Mouse (Mus musculus): ENCODE data around the gene Gale.

Gene Gale

DNA sequence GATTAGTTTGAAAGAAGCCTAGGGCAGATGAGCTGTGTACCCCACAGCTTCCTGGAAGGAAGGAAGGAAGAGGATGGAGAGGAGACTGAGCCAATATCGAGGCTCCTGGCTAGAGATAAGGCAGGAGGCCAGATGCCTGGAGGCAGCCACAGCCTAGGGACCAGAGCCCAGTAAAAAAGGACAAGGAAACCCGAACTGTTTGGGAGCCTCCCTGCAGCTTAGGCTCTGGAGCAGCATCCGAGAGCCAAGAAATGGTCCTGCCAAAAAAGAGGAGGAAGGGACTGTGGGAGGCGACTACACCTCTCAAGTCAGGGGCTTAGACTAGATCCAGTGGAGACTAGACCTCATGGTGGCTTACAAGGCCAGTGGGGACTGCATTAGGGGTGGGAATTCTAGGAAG lies 20.1 kb upstream of the Gale start:
- DNase-seq (ENCODE audit: low spot score in 2 of 2): peak; percentile 57 to 67

DNA sequence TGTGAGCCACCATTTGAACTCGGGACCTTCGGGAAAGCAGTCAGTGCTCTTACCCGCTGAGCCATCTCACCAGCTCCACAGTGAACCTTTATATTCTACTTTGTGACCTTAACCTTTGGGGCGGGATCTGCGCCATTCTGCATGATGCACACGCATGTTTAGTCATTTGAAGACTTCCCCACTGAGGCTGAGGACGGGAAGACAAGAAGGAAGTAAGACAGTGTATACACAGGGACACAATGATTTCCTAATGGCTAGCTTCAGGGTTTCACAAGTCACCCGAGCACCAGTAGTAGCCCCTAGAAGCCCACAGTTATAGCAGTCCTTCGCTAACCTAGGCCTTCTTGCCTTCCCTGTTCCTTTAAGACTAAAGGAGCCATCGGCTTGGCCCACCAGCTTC lies 17.8 kb upstream of the Gale start:
- no peak for DNase-seq (ENCODE audit: low spot score in 2 of 2)

DNA sequence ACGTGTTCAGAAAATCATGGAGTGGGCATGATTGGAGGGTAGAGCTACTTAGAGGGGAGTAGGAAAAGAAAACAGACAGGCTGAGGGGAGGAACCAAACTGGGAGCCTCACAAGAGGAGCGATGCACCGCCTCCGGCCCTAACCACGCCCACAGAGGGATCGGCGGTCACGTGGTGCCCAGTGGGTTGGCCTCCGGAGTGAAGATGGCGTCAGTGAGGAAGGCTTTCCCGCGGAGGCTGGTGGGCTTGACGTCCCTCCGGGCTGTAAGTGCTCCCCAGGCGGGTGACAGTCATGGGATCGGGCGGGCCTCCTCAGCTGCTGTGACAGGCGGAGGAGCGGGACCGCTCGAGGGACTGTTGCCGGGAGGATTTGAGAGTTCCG lies 17.3 kb upstream of the Gale start, which contains the start of gene Hmgcl:
Hmgcl (plus strand) TSS at position 171 of the 381 bp plus-strand sequence.
- peak; percentile 95 to 96 for DNase-seq (ENCODE audit: low spot score in 2 of 2)

DNA sequence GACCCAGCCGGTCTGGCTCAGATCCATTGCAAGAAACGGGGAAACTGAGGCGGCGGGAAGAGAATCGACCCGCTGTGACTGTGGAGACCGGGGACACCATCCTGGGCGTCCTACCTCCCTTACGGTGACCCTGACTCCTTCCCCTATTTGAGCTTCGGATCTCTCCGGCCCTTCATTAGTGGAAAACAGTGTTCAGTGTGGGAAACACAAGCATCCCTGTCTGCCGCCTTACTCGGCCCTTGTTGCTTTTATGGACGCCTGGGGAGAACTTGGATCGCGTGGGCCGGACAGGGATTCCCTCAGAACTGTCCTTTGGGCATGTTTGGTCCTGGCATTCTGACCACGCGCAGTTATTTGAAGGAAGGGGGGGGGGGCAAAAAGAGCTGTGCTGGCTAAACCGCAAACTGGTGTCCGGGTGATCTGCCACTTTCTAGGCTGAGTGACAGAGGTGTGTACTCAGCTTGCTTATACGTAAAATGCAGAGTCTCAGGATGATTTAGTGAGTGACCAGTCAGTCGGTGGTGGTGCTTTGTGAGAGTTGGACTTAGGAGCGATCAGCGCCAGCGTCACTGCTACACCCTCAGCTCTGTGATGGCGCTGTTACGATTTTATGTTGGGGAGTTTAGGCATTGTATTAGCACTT lies 16.7 kb upstream of the Gale start:
- DNase-seq (ENCODE audit: low spot score in 2 of 2): no peak

DNA sequence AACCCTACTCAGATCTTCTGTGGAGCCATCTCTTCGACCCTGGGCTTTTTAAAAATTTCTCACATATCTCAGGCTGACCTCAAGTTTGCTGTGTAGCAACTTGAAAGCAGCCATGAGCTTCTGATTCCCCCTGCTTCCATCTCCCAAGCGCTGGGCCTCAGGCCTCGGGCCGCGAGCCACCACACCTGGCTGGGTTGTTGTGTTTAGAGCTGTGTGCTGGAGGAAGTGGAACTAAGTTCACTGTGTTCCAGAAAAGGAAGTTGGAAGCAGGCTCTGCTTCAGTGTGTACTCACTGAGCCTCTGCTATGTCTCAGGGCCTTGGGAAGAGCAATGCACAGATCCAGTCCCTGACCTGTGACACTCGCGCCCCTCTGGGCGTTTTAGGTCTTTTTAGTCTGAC lies 15.4 kb upstream of the Gale start:
- DNase-seq (ENCODE audit: low spot score in 2 of 2): no peak

DNA sequence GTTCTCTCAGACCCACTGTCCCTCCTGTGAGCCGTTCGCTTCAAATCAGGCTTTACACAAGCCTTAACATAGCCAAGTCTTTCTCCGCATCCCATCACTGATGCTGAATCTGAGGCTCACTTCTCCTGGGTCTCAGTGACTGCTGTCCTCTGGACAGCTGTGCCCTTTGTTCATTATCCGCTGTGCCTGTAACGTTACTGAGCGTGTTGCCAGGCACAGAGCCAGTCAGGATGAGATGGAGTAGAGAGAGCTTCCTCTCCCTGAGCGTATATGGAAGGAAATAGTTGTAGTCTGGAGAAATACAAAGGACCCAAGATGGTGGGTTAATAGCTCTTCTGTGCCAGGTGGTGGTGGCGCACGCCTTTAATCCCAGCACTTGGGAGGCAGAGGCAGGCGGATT lies 14.1 kb upstream of the Gale start:
- no peak for DNase-seq (ENCODE audit: low spot score in 2 of 2)

DNA sequence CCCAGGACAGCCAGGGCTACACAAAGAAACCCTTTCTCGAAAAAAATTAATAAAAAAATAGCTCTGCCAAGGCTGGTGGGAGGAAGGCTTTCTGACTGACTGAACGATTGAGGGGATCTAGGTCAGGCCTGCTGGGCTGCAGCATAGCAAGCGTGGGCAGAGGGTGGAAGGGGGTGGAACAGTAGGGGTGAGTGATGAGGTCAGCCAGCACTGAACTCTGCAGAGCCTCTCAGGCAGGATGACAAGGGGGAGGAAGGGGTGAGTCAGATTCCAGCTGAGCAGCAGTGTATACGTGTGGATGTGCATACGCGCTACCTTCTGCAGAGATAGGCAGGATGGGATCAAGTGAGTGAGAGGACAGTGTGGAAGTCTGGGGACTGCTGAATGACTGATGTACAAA lies 13.6 kb upstream of the Gale start:
- no peak for DNase-seq (ENCODE audit: low spot score in 2 of 2)

DNA sequence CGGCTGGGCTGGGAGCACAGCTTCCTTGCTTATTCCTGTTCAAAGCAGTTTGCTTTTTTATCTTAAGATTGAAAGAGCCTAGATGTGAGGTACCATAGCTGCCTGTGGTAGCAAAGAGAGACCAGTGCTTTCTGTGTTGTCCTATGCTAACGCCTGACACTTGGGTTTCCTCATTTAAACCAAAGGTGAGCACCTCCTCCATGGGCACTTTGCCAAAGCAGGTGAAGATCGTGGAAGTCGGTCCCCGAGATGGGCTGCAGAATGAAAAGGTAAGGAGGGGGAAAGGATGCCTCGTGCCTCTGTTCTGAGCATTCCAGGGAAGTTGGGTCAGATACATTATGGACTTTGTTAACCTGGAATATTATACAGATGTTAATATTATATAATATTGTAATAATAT lies 13.2 kb upstream of the Gale start:
- no peak for DNase-seq (ENCODE audit: low spot score in 2 of 2)

DNA sequence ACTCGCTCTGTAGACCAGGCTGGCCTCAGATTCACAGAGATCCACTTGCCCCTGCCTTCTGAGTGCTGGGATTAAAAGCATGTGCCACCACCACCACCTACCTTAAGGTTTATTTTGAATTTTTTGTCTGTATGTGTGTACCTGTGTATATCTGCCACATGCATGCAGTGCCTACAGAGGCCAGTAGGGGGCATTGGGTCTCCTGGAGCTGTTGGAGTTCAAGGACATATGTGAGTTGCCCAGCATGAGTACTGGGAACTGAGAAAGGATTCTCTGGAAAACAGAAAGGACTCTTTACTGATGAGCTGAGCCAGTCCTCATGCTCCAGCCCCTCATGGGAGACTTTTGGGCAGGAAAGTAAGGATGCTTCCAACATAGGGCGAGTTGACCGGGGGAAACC lies 12.0 kb upstream of the Gale start:
- DNase-seq (ENCODE audit: low spot score in 2 of 2): no peak

DNA sequence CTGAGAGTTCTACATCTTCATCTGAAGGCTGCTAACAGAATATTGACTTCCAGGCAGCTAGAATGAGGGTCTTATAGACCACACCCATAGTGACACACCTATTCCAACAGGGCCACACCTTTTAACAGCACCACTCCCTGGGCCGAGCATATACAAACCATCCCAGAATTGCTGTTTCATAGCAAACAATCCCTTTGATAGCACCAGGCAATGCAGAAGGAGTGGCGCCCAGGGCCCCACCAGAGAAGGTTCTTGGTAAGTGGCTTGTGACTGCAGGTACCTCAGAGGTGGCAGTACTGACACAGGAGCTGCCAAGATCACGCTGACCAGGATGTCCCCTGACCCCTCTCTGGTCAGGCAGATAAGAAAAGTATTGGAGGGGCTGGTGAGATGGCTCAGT lies 10.3 kb upstream of the Gale start:
- no peak for DNase-seq (ENCODE audit: low spot score in 2 of 2)

DNA sequence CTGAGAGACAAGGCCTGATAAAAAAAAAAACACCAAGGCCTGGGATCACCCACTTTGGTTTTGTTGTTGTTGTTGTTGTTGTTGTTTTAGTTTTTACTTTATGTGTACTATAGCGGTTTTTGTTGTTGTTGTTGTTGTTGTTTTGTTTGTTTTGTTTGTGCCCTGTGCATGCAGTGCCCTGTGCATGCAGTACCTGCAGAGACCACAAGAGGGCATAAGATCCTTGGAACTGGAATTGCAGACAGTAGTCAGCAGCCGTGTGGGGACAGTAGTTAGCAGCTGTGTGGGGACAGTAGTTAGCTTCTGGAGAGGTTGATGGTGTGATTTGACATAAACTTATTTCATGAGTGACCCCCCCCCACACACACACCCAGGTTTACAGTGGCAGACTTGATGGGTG lies 9.3 kb upstream of the Gale start:
- DNase-seq (ENCODE audit: low spot score in 2 of 2): peak in 1 of 2 experiments; percentile 61

DNA sequence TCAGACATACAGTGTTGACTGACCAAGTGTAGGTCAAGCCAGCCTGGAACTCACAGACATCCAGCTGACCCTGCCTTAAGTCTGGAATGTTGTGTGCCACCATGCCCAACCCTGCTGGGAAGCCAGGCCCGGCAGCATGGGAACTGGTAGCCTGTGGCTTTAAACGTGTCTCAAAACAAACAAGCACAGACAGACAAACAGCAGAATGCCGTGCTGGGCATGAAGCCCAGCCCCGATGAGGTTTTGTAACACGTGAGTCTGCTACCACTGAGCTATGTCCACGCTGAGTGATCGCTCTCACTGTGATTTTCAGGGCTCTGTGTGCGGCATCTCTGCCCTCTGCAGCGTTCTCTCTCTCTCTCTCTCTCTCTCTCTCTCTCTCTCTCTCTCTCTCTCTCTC lies 7.6 kb upstream of the Gale start:
- DNase-seq (ENCODE audit: low spot score in 2 of 2): no peak

DNA sequence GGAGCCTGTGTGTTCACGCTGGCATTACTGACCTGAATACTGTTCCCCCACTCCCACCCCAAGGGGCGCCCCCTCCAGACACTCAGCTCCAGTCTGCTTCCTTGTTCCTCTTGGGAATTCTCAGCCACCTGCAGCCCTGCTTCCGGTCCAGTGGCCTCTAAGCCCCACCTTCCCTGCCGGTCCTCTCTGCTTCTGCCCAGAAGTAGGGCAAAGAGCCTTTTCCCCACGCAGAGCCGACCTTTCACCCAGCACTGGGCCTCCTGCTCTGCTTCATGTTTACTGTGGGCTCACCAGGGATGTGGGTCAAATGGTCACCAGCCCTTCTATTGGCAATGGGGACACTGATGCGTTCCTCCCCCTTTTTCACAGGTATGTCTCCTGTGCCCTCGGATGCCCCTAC lies 5.2 kb upstream of the Gale start:
- no peak for DNase-seq (ENCODE audit: low spot score in 2 of 2)

DNA sequence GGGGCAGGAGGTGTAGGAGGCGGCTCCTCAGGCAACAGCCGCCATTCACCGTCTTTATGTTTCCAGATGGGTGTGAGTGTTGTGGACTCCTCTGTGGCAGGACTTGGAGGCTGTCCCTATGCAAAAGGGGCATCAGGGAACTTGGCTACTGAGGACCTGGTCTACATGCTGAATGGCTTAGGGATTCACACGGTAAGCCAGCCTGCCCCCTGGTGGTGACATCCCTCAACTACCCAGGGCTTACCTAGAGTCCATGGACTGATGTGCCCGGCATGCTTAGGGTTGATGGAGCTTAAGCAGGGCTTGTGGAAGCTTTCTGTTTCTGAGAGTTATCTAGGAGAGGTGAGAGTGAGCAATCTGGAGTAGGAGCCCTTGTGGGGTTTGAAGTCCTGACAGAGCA lies 2.8 kb upstream of the Gale start:
- peak in 1 of 2 experiments; percentile 68 for DNase-seq (ENCODE audit: low spot score in 2 of 2)

DNA sequence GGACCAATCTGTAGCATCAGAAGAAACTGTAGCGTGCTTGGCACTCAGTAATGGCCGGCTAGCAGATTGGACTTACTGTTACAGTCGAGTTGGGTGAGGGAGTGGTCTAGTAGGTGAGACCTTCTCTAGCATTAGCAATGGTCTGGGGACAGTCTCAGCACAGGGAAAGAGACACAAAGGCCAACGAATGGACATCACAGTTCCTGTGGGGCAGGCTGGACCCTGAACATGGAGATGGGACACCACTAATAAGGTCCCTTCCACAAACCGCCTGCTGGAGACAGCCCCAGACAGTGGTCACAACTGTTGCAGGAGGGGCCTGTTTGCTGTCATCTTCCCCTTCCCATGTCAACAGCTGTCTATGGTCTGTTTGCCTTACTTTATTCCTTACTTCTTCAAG lies 1.8 kb upstream of the Gale start:
- no peak for DNase-seq (ENCODE audit: low spot score in 2 of 2)

DNA sequence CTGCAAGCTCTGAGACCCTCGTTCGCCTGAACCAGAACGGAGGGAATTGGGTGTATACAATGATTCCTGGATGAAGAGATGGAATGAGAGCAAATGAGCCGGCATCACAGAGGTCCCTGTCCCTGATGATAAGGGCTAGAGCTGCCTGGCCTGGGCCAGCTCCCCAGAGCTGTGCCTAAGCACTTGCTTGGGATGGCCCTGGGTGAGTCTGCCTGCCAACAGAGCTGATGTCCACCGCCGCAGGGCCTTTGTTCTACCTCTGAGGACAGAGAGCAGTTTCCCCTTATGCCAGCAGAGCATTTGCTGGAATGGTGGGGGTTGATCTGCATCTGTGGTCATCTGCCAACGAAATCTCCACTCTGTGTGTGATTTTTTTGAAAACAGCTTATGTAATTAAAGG lies 1.3 kb upstream of the Gale start:
- no peak for DNase-seq (ENCODE audit: low spot score in 2 of 2)

DNA sequence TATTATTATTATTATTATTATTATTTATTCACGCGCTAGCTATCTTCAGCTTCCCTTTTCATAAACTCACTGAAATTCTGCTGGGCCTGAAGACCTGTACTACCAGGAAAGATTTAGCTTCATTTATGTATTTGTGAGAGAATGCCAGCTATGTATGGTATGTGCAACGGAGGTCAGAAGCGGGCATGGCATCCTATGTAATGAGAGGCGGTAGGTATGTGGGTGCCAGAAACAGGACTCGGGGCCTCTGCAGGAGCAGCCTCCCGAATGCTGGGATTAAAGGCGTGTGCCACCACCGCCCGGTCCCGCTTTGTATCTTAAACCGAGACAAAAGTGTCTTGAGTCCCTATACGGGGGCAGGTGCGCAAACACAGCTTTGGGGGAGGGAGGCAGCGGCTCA lies 581 bp upstream of the Gale start:
- no peak for DNase-seq (ENCODE audit: low spot score in 2 of 2)

DNA sequence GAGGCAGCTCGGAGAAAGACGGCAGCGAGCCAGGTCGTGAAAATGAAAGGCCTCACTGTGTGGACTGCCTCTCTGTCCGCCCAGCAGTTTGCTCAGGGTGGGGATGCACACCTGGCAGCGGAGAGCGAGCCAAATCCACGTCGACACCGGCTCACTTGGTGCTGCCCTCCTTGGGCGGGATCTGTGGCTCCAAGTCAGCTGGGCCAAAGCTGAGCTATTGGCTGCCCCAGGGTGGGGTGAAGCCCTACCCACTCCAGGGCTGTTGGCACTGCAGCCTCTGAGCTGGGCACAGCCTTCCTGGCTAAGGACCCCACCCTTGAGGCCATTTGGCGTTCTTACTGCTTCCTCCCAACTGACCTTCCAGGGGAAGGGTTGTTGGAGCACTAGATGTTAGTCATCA lies 899 bp downstream of the Gale start:
- peak; percentile 39 to 53 for DNase-seq (ENCODE audit: low spot score in 2 of 2)

DNA sequence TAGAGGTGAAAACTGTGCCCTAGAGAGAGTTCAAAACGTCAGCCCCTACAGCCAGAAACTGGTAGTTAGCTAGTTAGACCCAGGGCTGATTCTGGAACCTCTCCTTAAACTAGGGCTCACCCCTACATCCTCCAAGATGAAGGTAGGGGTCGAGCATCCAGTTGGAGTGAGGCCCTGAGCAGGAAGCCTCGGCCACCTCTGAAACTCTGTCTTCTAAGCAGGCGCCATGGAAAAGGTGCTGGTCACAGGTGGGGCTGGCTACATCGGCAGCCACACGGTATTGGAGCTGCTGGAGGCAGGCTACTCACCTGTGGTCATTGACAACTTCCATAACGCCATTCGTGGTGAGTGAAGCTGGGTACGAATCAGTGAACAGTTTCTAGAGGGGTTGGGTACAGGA lies 1.6 kb downstream of the Gale start:
- DNase-seq (ENCODE audit: low spot score in 2 of 2): no peak

DNA sequence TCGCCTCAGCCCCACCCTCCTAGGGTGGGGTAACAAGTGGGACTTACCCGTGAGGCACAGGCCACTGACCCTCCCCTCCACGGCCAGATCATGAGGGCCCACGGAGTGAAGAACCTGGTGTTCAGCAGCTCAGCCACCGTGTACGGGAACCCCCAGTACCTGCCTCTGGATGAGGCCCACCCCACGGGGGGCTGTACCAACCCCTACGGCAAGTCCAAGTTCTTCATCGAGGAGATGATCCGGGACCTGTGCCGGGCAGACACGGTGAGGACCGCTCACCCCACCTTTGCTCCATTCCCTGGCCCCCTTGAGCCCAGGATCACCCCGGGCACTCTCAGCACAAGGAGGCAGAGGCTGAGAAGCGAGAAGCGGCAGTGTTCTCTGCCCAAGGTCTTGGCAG lies 2.8 kb downstream of the Gale start:
- DNase-seq (ENCODE audit: low spot score in 2 of 2): no peak

DNA sequence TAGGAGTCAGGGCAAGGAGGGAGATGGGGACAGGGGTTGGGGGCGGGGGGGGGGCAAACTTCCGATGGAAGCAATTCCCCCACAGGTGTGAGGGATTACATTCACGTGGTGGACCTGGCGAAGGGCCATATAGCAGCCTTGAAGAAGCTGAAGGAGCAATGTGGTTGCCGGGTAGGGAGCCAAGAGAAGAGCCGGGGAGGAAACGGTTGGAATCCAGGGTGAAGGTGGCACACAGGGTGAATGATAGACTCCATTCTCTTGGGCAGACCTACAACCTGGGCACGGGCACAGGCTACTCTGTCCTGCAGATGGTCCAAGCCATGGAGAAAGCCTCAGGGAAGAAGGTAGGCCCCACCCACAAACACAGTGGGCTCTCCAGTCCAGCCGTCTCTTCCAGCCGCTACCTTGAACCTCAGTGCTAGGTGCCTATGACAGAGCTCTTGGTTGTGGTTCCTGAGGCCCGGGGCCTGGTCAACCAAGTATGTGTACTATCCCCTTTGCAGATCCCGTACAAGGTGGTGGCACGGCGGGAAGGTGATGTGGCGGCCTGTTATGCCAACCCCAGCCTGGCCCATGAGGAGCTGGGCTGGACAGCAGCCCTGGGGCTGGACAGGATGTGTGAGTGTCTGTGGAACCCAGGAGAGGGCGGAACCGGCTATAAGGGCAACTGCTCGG lies 3.7 kb downstream of the Gale start:
- DNase-seq (ENCODE audit: low spot score in 2 of 2): no peak

DNA sequence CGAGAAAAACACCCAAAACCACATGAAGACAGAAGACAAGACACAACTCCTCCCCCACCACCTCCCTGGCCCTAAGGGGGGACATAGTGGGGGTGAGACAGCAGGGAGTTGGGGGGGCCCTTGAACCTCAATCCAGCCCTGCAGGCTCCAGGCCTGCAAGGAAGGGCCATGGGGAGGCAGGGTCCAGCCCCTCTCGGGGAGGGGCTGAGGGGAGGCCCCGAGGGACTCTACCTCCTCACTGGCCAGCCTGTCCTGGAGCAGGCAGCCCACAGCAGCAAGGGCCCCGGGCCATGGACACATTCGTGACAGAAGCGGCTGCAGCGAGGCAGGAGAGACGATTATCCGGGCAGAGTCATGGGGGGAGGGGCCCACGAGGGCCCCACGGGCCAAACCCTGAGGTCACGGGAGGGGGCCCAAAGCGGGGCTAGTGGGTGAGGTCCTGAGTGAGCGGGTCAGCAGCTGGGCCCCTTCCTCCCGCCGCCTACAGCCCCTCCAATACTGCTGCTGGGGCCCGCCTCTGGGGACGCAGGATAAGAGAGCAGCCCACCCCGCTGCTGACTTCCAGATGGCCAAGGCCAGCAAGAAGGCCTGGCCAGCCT lies 4.8 kb downstream of the Gale start:
- DNase-seq (ENCODE audit: low spot score in 2 of 2): no peak

DNA sequence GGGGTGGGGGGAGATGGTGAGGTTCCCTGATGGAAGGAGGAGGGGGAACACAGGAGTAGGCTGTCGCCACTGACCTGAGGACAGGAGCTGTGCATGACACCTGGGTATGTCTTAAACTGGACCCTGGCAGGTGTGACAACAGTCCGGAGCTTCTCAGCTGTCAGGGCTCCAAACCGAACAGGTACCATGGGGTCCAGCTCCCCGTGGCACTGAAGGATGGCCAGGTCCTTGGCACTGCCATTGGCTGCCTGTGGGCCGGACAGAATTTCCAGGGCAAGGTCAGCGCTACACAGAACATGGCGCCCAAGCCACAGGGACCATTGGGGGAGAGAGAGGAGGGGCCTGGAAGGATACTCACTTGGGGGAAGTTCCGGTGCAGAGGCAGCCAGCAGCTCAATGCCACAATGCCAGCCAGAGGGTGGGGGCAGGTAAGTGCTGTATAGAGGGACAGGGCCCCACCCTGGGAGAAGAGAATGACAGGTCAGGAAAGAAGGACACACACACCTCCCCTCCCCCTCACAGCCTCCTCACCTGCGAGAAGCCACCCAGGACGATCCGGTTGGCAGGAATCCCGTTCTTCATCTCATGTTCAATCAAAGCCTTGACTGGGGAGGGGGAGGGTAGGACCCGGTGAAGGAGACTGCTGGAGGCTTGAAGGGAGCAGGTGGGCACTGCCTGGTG lies 5.7 kb downstream of the Gale start:
- no peak for DNase-seq (ENCODE audit: low spot score in 2 of 2)

All from heart, adult 9 months (tissue).